Mouse (Mus musculus): Measurements from ENCODE around the gene Agap2. TPM values are rescaled to one million over a fixed set of nuclear protein-coding genes. Genes with fewer than 3 reads are reported as not detected.
"Not testable (repeated sequence)": the region's sequence is repeated elsewhere in the genome, so short reads cannot be mapped to it uniquely, and the experiment has no call there.

The Agap2 gene
- polyA plus RNA-seq, 1 experiment from 2014 or later: 0.04 TPM

DNA sequence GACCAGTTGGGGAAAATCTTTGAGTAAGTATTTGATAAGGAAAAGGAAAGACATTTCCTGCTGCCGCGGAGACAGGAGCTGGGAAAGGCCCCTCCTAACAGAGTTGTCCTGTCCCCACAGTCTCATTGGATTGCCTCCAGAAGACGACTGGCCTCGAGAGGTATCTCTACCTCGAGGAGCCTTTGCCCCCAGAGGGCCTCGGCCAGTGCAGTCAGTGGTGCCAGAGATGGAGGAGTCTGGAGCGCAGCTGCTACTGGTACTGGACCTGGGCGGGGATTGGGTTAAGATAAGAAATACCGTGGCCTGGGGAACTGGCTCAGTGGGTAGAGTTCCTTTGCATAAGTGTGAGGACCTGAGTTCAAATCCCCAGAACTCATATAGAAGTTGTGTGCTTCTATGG lies 9.1 kb upstream of the Agap2 start:
- no peak for ATAC-seq (ENCODE audit: low FRiP score, low TSS enrichment)
- 89% methylated on average over 9 of the region's 9 CpGs for WGBS
- Histone ChIP-seq H3K9ac (replicated peaks; ENCODE audit: low read length) (no peak overlapping the region), H3K4me2 (replicated peaks; ENCODE audit: low read depth, low read length) (no peak overlapping the region), H3K4me3 (ENCODE audit: low read length) (no peak overlapping the region), H3K27ac (ENCODE audit: low read length) (no peak overlapping the region), H3K36me3 (ENCODE audit: insufficient read depth, low read length) (peaks cover 37% of the 10 kb centered on the region), H3K9me3 (ENCODE audit: low read length) (no peaks in the 10 kb centered on the region), H3K4me1 (ENCODE audit: insufficient read depth, low read length) (peaks cover 33% of the 10 kb centered on the region), H3K27me3 (ENCODE audit: insufficient read depth, low read length) (no peaks in the 10 kb centered on the region; the same call in 1 of the 2 replicates)

DNA sequence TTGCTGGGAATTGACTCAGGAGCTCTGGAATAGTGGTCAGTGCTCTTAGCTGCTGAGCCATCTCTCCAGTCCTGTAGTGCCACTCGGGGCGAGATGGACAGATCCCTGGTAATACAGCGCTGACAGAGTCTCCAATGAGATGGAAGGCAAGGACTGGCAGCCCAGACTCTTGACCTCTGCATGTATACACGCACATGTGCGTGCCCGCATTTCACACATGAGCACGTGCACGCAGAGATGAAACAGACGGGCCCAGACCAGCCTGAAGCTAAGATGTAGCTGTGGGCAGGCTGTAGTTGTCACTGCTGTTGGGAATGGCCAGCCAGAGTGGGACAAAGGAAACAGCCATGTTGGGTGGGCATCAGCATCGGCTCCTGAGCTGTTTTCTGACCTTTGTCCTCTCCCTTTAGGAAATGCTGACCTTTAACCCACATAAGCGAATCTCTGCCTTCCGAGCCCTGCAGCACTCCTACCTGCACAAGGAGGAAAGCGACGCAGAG lies 8.5 kb upstream of the Agap2 start:
- H3K9me3 ChIP-seq (ENCODE audit: low read length): no peaks in the 10 kb centered on the region
- H3K4me1 ChIP-seq (ENCODE audit: insufficient read depth, low read length): peaks cover 37% of the 10 kb centered on the region
- H3K4me2 ChIP-seq (replicated peaks; ENCODE audit: low read depth, low read length): no peak overlapping the region
- peaks cover 37% of the 10 kb centered on the region for H3K36me3 ChIP-seq (ENCODE audit: insufficient read depth, low read length)
- H3K4me3 ChIP-seq (ENCODE audit: low read length): no peak overlapping the region
- no peak for ATAC-seq (ENCODE audit: low FRiP score, low TSS enrichment)
- WGBS: 90% methylated on average over 14 of the region's 14 CpGs
- H3K9ac ChIP-seq (replicated peaks; ENCODE audit: low read length): no peak overlapping the region
- H3K27ac ChIP-seq (ENCODE audit: low read length): no peak overlapping the region
- no peaks in the 10 kb centered on the region; the same call in 1 of the 2 replicates for H3K27me3 ChIP-seq (ENCODE audit: insufficient read depth, low read length)

DNA sequence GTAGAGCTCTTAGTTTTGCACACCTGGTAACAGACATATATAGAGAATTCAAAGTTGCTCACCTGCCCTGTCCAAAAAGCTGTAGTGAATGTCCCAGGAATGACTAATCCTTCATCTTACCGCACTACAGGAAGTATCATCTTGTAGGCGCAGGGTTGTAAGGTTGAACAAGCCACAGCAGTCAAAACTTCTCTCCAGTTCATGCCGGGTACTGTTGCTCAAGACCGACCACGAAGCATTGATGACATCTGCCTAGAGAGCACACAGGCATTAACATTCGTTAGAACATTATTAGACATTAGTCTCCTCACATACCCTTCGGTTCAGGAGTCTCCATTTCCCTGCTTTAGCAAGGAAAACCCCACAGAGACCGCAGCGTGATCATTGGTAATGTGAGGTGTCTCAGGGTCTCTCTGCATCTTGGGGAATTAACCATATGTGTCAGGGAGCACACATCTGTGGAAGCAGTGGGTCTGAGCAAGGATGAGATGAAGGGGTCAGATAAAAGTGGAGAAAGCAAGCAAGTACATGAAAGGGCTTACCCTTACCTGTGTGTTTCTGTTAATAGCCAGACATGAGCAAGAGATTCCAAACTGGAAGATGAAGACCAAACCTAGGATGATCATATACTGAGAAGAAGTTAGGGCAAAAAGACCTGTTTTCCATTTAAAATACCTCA lies 6.6 kb upstream of the Agap2 start:
- H3K4me2 ChIP-seq (replicated peaks; ENCODE audit: low read depth, low read length): peak overlapping the region; percentile 82
- peaks cover 37% of the 10 kb centered on the region for H3K36me3 ChIP-seq (ENCODE audit: insufficient read depth, low read length)
- no peak for ATAC-seq (ENCODE audit: low FRiP score, low TSS enrichment)
- H3K4me1 ChIP-seq (ENCODE audit: insufficient read depth, low read length): peaks cover 30% of the 10 kb centered on the region
- 72% methylated on average over 9 of the region's 9 CpGs for WGBS
- peak overlapping the region; percentile 82 for H3K9ac ChIP-seq (replicated peaks; ENCODE audit: low read length)
- no peaks in the 10 kb centered on the region for H3K9me3 ChIP-seq (ENCODE audit: low read length)
- H3K27me3 ChIP-seq (ENCODE audit: insufficient read depth, low read length): no peaks in the 10 kb centered on the region
- H3K27ac ChIP-seq (ENCODE audit: low read length): peak overlapping the region; percentile 96; the same call in 1 of the 2 replicates
- peak overlapping the region; percentile 75 for H3K4me3 ChIP-seq (ENCODE audit: low read length)

GRCm38 (mm10) chr10:127069281-127070189 lies 5.5 kb upstream of the Agap2 start:
- H3K36me3 ChIP-seq (ENCODE audit: insufficient read depth, low read length): peaks cover 37% of the 10 kb centered on the region
- peak overlapping the region; percentile 82 for H3K4me2 ChIP-seq (replicated peaks; ENCODE audit: low read depth, low read length)
- peak overlapping the region; percentile 75 for H3K4me3 ChIP-seq (ENCODE audit: low read length)
- H3K27ac ChIP-seq (ENCODE audit: low read length): peak overlapping the region; percentile 96
- H3K27me3 ChIP-seq (ENCODE audit: insufficient read depth, low read length): no peaks in the 10 kb centered on the region
- H3K9ac ChIP-seq (replicated peaks; ENCODE audit: low read length): peak overlapping the region; percentile 82
- peak; percentile 64 for ATAC-seq (ENCODE audit: low FRiP score, low TSS enrichment)
- WGBS: 5% methylated on average over 30 of the region's 30 CpGs
- no peaks in the 10 kb centered on the region for H3K9me3 ChIP-seq (ENCODE audit: low read length)
- peaks cover 30% of the 10 kb centered on the region for H3K4me1 ChIP-seq (ENCODE audit: insufficient read depth, low read length)

DNA sequence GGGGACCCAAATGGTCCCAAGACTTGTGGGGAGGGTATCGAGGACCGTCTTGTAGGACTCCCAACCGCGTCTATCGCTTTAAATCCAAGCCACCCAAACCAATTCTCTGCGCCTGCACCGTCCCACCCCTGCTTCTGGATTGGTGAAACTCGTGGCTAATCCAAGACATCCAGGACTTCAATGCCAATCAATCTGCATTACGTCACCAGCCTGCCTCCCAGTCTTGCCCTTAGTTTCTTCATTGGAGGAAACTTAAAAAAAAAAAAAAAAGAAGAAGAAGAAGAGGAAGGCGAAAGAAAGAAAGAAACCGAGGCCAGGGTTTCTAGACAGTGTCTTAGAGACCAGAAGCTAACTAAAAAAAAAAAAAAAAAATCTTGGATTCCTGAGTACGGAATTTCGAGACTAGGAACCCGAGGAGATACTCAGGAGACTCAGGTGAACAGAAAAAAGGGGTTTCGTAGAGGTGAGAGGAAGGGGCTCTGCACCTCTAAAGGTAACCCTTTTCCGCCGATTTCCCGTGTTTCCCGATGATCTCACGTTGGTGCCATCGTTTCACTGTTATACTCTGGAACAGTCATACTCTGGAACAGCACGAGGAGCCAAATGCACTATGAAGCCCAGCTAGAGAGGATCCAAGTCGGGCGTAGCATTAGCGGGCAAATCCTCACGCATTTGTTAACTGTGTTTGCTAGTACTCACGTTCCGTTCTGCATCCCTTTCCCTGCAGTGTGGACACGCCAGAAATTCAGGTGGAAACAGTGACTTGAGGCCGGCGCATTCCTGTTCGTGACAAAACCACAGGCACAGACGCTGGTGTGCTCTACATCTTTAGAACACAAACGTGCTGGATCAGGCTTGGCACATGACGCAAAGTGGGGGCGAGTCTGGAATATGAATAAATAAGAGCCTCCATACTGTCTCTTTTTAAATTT lies 4.6 kb upstream of the Agap2 start, which contains the start of gene Tspan31:
Gene Tspan31 (minus strand): TSS at position 75 of the 932 bp plus-strand sequence.
- ATAC-seq (ENCODE audit: low FRiP score, low TSS enrichment): peak; percentile 93
- Histone ChIP-seq H3K27me3 (ENCODE audit: insufficient read depth, low read length) (0 out of 2 replicates have a peak, but pooled peaks cover 7% of the 10 kb centered on the region), H3K27ac (ENCODE audit: low read length) (peak within 1 kb of the TSS; percentile 96), H3K4me1 (ENCODE audit: insufficient read depth, low read length) (peaks cover 23% of the 10 kb centered on the region), H3K4me2 (replicated peaks; ENCODE audit: low read depth, low read length) (peak within 1 kb of the TSS; percentile 82), H3K36me3 (ENCODE audit: insufficient read depth, low read length) (peaks cover 29% of the 10 kb centered on the region), H3K9ac (replicated peaks; ENCODE audit: low read length) (peak within 1 kb of the TSS; percentile 82), H3K4me3 (ENCODE audit: low read length) (peak within 1 kb of the TSS; percentile 75), H3K9me3 (ENCODE audit: low read length) (no peaks in the 10 kb centered on the region)
- 1% methylated on average over 36 of the region's 36 CpGs for WGBS

- H3K4me1 ChIP-seq (ENCODE audit: insufficient read depth, low read length): peaks cover 23% of the 10 kb centered on the region
- H3K36me3 ChIP-seq (ENCODE audit: insufficient read depth, low read length): peaks cover 22% of the 10 kb centered on the region
- 75% methylated on average over 9 of the region's 9 CpGs for WGBS
- no peak for ATAC-seq (ENCODE audit: low FRiP score, low TSS enrichment)
- H3K4me3 ChIP-seq (ENCODE audit: low read length): peak overlapping the region; percentile 75
- H3K27me3 ChIP-seq (ENCODE audit: insufficient read depth, low read length): peaks cover 10% of the 10 kb centered on the region
- H3K4me2 ChIP-seq (replicated peaks; ENCODE audit: low read depth, low read length): peak overlapping the region; percentile 82
- H3K9ac ChIP-seq (replicated peaks; ENCODE audit: low read length): peak overlapping the region; percentile 82
- no peaks in the 10 kb centered on the region for H3K9me3 ChIP-seq (ENCODE audit: low read length)
- H3K27ac ChIP-seq (ENCODE audit: low read length): no peak overlapping the region
Measured at GRCm38 (mm10) chr10:127071203-127071602, 3.9 kb upstream of the Agap2 start.

GRCm38 (mm10) chr10:127072270-127072669 lies 2.8 kb upstream of the Agap2 start:
- Histone ChIP-seq H3K4me1 (ENCODE audit: insufficient read depth, low read length) (peaks cover 23% of the 10 kb centered on the region), H3K36me3 (ENCODE audit: insufficient read depth, low read length) (peaks cover 11% of the 10 kb centered on the region), H3K27me3 (ENCODE audit: insufficient read depth, low read length) (peaks cover 20% of the 10 kb centered on the region)
- H3K27ac ChIP-seq (ENCODE audit: low read length); H3K9ac ChIP-seq (replicated peaks; ENCODE audit: low read length); ATAC-seq (ENCODE audit: low FRiP score, low TSS enrichment); H3K4me3 ChIP-seq (ENCODE audit: low read length); H3K4me2 ChIP-seq (replicated peaks; ENCODE audit: low read depth, low read length); H3K9me3 ChIP-seq (ENCODE audit: low read length): not testable (repeated sequence)
- WGBS: 89% methylated on average over 4 of the region's 4 CpGs

- H3K9ac ChIP-seq (replicated peaks; ENCODE audit: low read length); H3K4me2 ChIP-seq (replicated peaks; ENCODE audit: low read depth, low read length); H3K9me3 ChIP-seq (ENCODE audit: low read length); H3K27ac ChIP-seq (ENCODE audit: low read length); ATAC-seq (ENCODE audit: low FRiP score, low TSS enrichment); H3K4me3 ChIP-seq (ENCODE audit: low read length); H3K36me3 ChIP-seq (ENCODE audit: insufficient read depth, low read length): not testable (repeated sequence)
- Histone ChIP-seq H3K4me1 (ENCODE audit: insufficient read depth, low read length) (peaks cover 21% of the 10 kb centered on the region), H3K27me3 (ENCODE audit: insufficient read depth, low read length) (peaks cover 27% of the 10 kb centered on the region)
- 73% methylated on average over 2 of the region's 2 CpGs for WGBS
Measured at GRCm38 (mm10) chr10:127072969-127073368, 2.1 kb upstream of the Agap2 start.

- no peak overlapping the region for H3K4me3 ChIP-seq (ENCODE audit: low read length)
- no peak for ATAC-seq (ENCODE audit: low FRiP score, low TSS enrichment)
- no peaks in the 10 kb centered on the region for H3K9me3 ChIP-seq (ENCODE audit: low read length)
- H3K27me3 ChIP-seq (ENCODE audit: insufficient read depth, low read length): peaks cover 37% of the 10 kb centered on the region
- no peak overlapping the region for H3K4me2 ChIP-seq (replicated peaks; ENCODE audit: low read depth, low read length)
- H3K4me1 ChIP-seq (ENCODE audit: insufficient read depth, low read length): peaks cover 15% of the 10 kb centered on the region
- no peak overlapping the region for H3K9ac ChIP-seq (replicated peaks; ENCODE audit: low read length)
- WGBS: 90% methylated on average over 1 of the region's 1 CpGs
- H3K36me3 ChIP-seq (ENCODE audit: insufficient read depth, low read length): no peaks in the 10 kb centered on the region
- no peak overlapping the region for H3K27ac ChIP-seq (ENCODE audit: low read length)
Measured at GRCm38 (mm10) chr10:127073981-127074380, 1.1 kb upstream of the Agap2 start.

All from kidney, embryonic 16.5 days (tissue).